Mouse (Mus musculus) brain, adult 2 months (tissue): Measurements from ENCODE around the gene Col13a1.

Source experiments
- DNase-seq: peaks from one replicate; pipeline ENCODE4 v3.0.0; 2011; ENCODE audit warnings: low read depth, low spot score

Col13a1 gene

GRCm38 (mm10) chr10:61978866-61979340, at the start of gene Col13a1:
Col13a1 (minus strand) TSS chr10:61979108.
- DNase-seq = no peak

GRCm38 (mm10) chr10:62027699-62028098, 48.8 kb upstream of the Col13a1 start:
- DNase-seq = no peak

GRCm38 (mm10) chr10:62023821-62024551, 45.1 kb upstream of the Col13a1 start:
- DNase-seq = no peak

- no peak for DNase-seq
Measured at GRCm38 (mm10) chr10:62020068-62020620, 41.2 kb upstream of the Col13a1 start.

- no peak for DNase-seq
Measured at GRCm38 (mm10) chr10:62019386-62020067, 40.6 kb upstream of the Col13a1 start.

- no peak for DNase-seq
Measured at GRCm38 (mm10) chr10:62016947-62017346, 38.0 kb upstream of the Col13a1 start.

GRCm38 (mm10) chr10:62013190-62013589, 34.3 kb upstream of the Col13a1 start:
- no peak for DNase-seq

- no peak for DNase-seq
Measured at GRCm38 (mm10) chr10:62012371-62012770, 33.5 kb upstream of the Col13a1 start.

GRCm38 (mm10) chr10:62009981-62010500, 31.1 kb upstream of the Col13a1 start:
- DNase-seq = no peak

- DNase-seq = no peak
Measured at GRCm38 (mm10) chr10:62007958-62008357, 29.1 kb upstream of the Col13a1 start.

- no peak for DNase-seq
Measured at GRCm38 (mm10) chr10:62006371-62006770, 27.5 kb upstream of the Col13a1 start.

- no peak for DNase-seq
Measured at GRCm38 (mm10) chr10:62000216-62000615, 21.3 kb upstream of the Col13a1 start.

- no peak for DNase-seq
Measured at GRCm38 (mm10) chr10:61999766-62000165, 20.9 kb upstream of the Col13a1 start.

- DNase-seq = no peak
Measured at GRCm38 (mm10) chr10:61991481-61992424, 12.8 kb upstream of the Col13a1 start.

- peak; percentile 88 for DNase-seq
Measured at GRCm38 (mm10) chr10:61980424-61980823, 1.5 kb upstream of the Col13a1 start.

- DNase-seq = peak; percentile 69
Measured at GRCm38 (mm10) chr10:61978112-61978865, 619 bp downstream of the Col13a1 start.

GRCm38 (mm10) chr10:61977392-61978096, 1.4 kb downstream of the Col13a1 start:
- DNase-seq = no peak

- DNase-seq = peak; percentile 13
Measured at GRCm38 (mm10) chr10:61976987-61977386, 1.9 kb downstream of the Col13a1 start.

GRCm38 (mm10) chr10:61974581-61974980, 4.3 kb downstream of the Col13a1 start:
- no peak for DNase-seq

- DNase-seq = no peak
Measured at GRCm38 (mm10) chr10:61972041-61972440, 6.9 kb downstream of the Col13a1 start.
